Mouse (Mus musculus) R1 (cell line): Measurements from ENCODE around the gene Glra1.

Source experiments
- DNase-seq: peaks from one replicate; pipeline ENCODE4 v3.0.0-alpha.2; 2018; ENCODE audit warnings: low read depth, low spot score

Glra1 gene

DNA sequence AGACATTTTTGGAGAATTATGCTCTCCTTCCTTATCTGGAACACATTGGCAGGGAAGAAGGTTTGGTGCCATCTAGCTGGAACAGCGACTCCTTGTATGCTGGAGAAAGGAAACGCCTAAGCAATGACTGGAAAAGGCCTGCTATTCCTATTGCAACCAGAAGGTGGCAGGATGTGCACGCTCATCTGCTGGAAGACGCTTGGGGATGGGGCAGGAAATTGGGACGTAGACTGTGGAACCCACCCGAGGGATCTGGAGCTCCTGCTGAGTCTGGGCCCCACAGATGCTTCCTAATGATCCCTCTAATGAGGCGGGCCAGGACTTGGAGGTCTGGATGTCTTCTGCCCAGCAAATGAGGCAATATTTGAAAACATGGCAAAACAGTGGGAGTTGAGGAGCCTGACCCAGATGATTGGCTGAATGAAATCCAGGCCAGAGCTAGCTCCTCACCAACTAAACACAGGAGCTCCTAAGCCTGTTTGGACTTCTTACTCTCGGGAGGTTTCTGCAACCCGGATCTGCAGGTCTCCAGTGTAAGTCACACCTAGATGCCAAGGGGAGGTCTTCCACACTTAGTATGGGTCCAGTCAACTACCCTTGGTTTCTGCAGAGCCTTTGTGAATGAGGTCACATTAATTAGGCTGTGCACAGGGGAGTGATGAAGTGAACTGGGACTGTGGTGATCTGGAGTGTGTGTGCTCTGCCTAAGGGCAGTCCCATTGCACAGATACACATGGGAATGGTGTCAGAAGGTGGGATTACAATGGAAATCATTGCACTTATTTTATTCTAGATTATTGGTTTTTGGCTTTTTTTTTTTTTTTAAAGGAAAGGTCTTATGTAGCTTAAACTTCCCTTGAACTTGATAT lies 89.0 kb downstream of the Glra1 start:
- DNase-seq: peak; percentile 83

GRCm38 (mm10) chr11:55517666-55518065 lies 90.3 kb downstream of the Glra1 start:
- DNase-seq: no peak

DNA sequence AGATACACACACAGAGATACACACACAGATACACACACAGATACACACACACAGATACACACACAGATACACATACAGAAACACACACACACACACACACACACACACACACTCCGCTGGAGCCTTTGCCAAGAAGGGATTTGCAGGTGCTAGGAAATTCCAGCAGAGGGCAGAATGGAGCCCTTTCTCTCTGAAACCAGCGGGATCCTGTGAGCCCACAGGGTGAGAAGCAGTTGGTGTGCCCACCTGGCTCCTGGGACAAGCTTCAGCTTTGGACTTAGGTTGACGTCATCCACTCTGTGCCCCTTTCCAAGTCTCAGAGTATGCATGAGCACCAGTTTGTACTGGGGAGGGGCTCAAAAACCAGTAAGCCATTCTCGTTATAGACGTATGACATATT lies 96.6 kb downstream of the Glra1 start:
- no peak for DNase-seq

- no peak for DNase-seq
These were observed 102.5 kb downstream of the Glra1 start for GRCm38 (mm10) chr11:55505485-55505884.

GRCm38 (mm10) chr11:55502886-55503285 lies 105.1 kb downstream of the Glra1 start:
- DNase-seq: no peak

DNA sequence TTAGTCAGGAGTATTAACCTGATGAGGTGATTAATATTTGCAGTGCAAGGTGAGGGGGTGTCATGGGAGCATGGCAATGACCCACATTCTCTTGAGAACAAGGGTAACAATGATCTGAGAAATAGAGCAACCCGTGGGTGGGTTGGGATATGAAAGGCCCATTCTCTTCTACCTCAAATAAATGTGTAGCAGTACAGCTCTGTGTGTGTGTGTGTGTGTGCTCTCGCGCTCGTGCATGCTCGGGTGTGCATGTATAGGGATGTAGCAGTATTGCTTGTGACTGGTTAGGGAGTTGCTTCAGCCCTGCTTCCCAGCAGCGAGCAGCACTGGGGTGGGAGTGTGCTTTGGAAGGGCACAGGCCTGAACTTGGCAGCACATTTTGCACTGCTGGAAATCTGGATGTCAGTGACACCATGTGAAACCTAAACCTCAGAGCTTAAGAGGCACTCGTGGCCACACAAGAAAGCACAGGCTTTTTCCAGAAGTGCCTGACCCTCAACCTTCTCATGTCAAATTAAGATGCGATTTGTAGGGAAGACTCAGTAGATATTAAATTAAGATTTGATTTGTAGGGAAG lies 106.0 kb downstream of the Glra1 start:
- DNase-seq: no peak

GRCm38 (mm10) chr11:55497885-55498284 lies 110.1 kb downstream of the Glra1 start:
- DNase-seq: peak; percentile 84

DNA sequence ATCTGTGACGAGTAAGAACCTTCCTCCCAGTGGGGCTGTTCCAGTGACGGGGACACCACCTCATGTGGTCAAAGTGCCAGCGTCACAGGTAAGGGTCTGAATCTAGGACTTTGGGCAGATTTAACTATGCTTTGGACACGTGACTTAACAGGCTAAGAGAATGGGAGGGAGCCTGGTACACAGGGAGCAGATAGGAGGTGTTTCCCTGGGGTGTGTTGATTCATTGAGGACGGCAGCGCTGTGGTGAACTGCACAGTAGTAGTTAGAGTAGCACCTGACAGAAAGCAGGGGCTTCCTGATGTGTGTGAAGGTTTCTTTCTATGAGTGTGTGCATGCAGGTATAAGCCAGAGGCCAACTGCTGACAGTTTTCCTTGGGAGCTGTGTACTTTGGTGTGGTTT lies 111.8 kb downstream of the Glra1 start:
- DNase-seq: no peak

- peak; percentile 59 for DNase-seq
These were observed 122.6 kb downstream of the Glra1 start for GRCm38 (mm10) chr11:55485443-55485842.

DNA sequence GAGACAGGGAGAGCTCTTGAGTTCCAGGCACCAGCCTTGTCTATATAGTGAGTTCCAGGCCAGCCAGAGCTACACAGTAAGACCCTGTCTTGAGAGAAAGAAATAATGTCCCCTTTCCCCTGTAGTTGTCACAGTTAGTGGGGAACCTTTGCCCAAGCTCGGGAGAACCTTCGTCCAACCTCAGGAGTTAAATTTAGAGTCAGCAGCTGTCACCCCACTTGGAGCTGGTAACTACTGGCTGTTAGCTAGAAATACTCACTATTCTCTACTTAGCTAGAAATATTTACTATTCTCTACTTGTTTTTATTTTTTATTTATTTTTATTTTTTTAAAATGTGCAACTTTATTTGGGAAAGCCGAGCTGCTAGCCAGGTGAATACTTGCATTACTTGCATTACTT lies 134.8 kb downstream of the Glra1 start:
- no peak for DNase-seq

GRCm38 (mm10) chr11:55471467-55471866 lies 136.5 kb downstream of the Glra1 start:
- no peak for DNase-seq

GRCm38 (mm10) chr11:55470761-55471160 lies 137.2 kb downstream of the Glra1 start:
- no peak for DNase-seq

- peak; percentile 72 for DNase-seq
These were observed 137.9 kb downstream of the Glra1 start for GRCm38 (mm10) chr11:55469923-55470691.

- peak; percentile 100 for DNase-seq
These were observed 138.8 kb downstream of the Glra1 start, which contains the start of gene G3bp1 for GRCm38 (mm10) chr11:55469048-55469843. Gene G3bp1, plus strand, starts transcription at chr11:55469685.

- DNase-seq: no peak
These were observed 139.4 kb downstream of the Glra1 start for GRCm38 (mm10) chr11:55468611-55469047.

GRCm38 (mm10) chr11:55468012-55468411 lies 140.0 kb downstream of the Glra1 start:
- DNase-seq: peak; percentile 97

- DNase-seq: no peak
These were observed 142.8 kb downstream of the Glra1 start for GRCm38 (mm10) chr11:55465177-55465576.

- DNase-seq: no peak
These were observed 143.3 kb downstream of the Glra1 start for GRCm38 (mm10) chr11:55464707-55465106.
